Mouse (Mus musculus) heart, embryonic 14.5 days (tissue): ENCODE results near the gene Tas2r143. TPM values are rescaled to one million over a fixed set of nuclear protein-coding genes. Genes with fewer than 3 reads are reported as not detected.
A peak's percentile ranks its signal among the peaks of the same experiment; 100 is the strongest.

Source experiments
- ATAC-seq: fragments of 200-750 bp; cut with Nextera tagmentation; 2 replicates; pipeline ENCODE4 v1.8.0; 2017; ENCODE audit warnings: low read depth, moderate TSS enrichment; ENCODE audit not compliant: insufficient number of reproducible peaks, insufficient read depth, low FRiP score
- H3K27ac ChIP-seq, 2 experiments: fragments of 200-500 bp in 1 of 2; fragments of 300-500 bp in 1 of 2; sonication (generic) in 1 of 2; replicated peaks in 1 of 2; 2 replicates each; pipeline ENCODE4 v1.5.1; 2012 to 2014; ENCODE audit warnings: low read depth in 2 of 2, low read length in 2 of 2, control low read depth in 1 of 2, mild to moderate bottlenecking in 1 of 2, mixed read lengths in 1 of 2; ENCODE audit not compliant: control insufficient read depth in 1 of 2, insufficient read depth in 1 of 2
- H3K27me3 ChIP-seq: fragments of 300-500 bp; sonication (generic); 2 replicates; pipeline ENCODE4 v1.6.1; 2014; ENCODE audit warnings: mild to moderate bottlenecking, low read length, control low read depth; ENCODE audit not compliant: control insufficient read depth, insufficient read depth
- H3K36me3 ChIP-seq: fragments of 300-500 bp; sonication (generic); 2 replicates; pipeline ENCODE4 v1.6.1; 2014; ENCODE audit warnings: mild to moderate bottlenecking, control low read depth, low read length, mixed read lengths; ENCODE audit not compliant: control insufficient read depth, insufficient read depth
- H3K4me1 ChIP-seq, 2 experiments: fragments of 200-500 bp in 1 of 2; fragments of 300-500 bp in 1 of 2; sonication (generic) in 1 of 2; 2 replicates each; pipeline ENCODE4 v1.6.1; 2012 to 2014; ENCODE audit warnings: low read length in 2 of 2, control low read depth in 1 of 2, mixed read lengths in 1 of 2; ENCODE audit not compliant: control insufficient read depth in 2 of 2, insufficient read depth in 2 of 2
- H3K4me2 ChIP-seq: fragments of 300-500 bp; sonication (generic); 2 replicates; pipeline ENCODE4 v1.6.1; 2014; ENCODE audit warnings: mild to moderate bottlenecking, low read length
- H3K4me3 ChIP-seq, 2 experiments: fragments of 200-500 bp in 1 of 2; fragments of 300-500 bp in 1 of 2; sonication (generic) in 1 of 2; 2 replicates each; pipeline ENCODE4 v1.5.1; 2012 to 2014; ENCODE audit warnings: low read length in 2 of 2, mild to moderate bottlenecking in 2 of 2, control low read depth in 1 of 2, low read depth in 1 of 2, moderate library complexity in 1 of 2; ENCODE audit not compliant: control insufficient read depth in 1 of 2, insufficient read depth in 1 of 2
- H3K9ac ChIP-seq: fragments of 300-500 bp; sonication (generic); 2 replicates; pipeline ENCODE4 v1.6.1; 2014; ENCODE audit warnings: mild to moderate bottlenecking, low read length
- H3K9me3 ChIP-seq: fragments of 300-500 bp; sonication (generic); 2 replicates; pipeline ENCODE4 v1.6.1; 2016; ENCODE audit warnings: low read length, control low read depth; ENCODE audit not compliant: control insufficient read depth
- WGBS: fragments of 180-500 bp; shearing (Covaris S2); extraction: QIAGEN DNeasy Blood & Tissue Kit; methylation state at CpG from one replicate; pipeline ENCODE4 v1.1.7; 2014; 5-methylcytosine and 5-hydroxymethylcytosine counted together
- polyA plus RNA-seq: library from polyadenylated mRNA; unstranded; fragments of >200 nt; fragmentation: Nextera tagmentation; extraction: Ambion mirVana; gene quantifications from 2 replicates; pipeline ENCODE4 v1.2.1, GENCODE M21; 2014

Tas2r143 gene
- polyA plus RNA-seq, 1 experiment from 2014 or later: not detected

- 35% methylated on average over 9 of the region's 9 CpGs for WGBS
- H3K9ac ChIP-seq: 0 out of 2 replicates have a peak overlapping the region, but pooled peaks have one; percentile 16
- H3K4me2 ChIP-seq: no peak overlapping the region
- H3K27ac ChIP-seq: peak overlapping the region; percentile 79 to 82
- no peaks in the 10 kb centered on the region for H3K9me3 ChIP-seq
- ATAC-seq: peak; percentile 61; the same call in 1 of the 2 replicates
- no peak overlapping the region for H3K4me3 ChIP-seq
- no peaks in the 10 kb centered on the region for H3K27me3 ChIP-seq
- H3K36me3 ChIP-seq: no peaks in the 10 kb centered on the region
- peaks cover 4 to 19% of the 10 kb centered on the region in 2 experiments for H3K4me1 ChIP-seq
Observed at GRCm38 (mm10) chr6:42381916-42382381, 18.1 kb upstream of the Tas2r143 start.

GRCm38 (mm10) chr6:42383360-42383759 is 16.7 kb upstream of the Tas2r143 start:
- H3K27ac ChIP-seq: 0 out of 4 replicates have a peak overlapping the region, but pooled peaks of 1 of the 2 experiments have one; percentile 3
- H3K4me3 ChIP-seq: no peak overlapping the region
- H3K4me2 ChIP-seq: no peak overlapping the region
- 88% methylated on average over 5 of the region's 5 CpGs for WGBS
- ATAC-seq: no peak
- no peaks in the 10 kb centered on the region for H3K27me3 ChIP-seq
- no peak overlapping the region for H3K9ac ChIP-seq
- peaks cover 4 to 19% of the 10 kb centered on the region in 2 experiments for H3K4me1 ChIP-seq
- H3K36me3 ChIP-seq: no peaks in the 10 kb centered on the region
- no peaks in the 10 kb centered on the region for H3K9me3 ChIP-seq

- no peaks in the 10 kb centered on the region for H3K9me3 ChIP-seq
- H3K9ac ChIP-seq: no peak overlapping the region
- H3K27me3 ChIP-seq: no peaks in the 10 kb centered on the region
- no peak overlapping the region for H3K27ac ChIP-seq
- no peaks in the 10 kb centered on the region for H3K36me3 ChIP-seq
- no peak overlapping the region for H3K4me2 ChIP-seq
- H3K4me1 ChIP-seq: peaks cover 4 to 24% of the 10 kb centered on the region in 2 experiments
- no peak overlapping the region for H3K4me3 ChIP-seq
- ATAC-seq: no peak
- 70% methylated on average over 4 of the region's 4 CpGs for WGBS
Observed at GRCm38 (mm10) chr6:42385635-42386034, 14.4 kb upstream of the Tas2r143 start.

- Histone ChIP-seq H3K36me3 (no peaks in the 10 kb centered on the region), H3K27me3 (no peaks in the 10 kb centered on the region), H3K4me2 (no peak overlapping the region), H3K4me1 (peaks cover 9 to 18% of the 10 kb centered on the region in 2 experiments), H3K9me3 (no peaks in the 10 kb centered on the region), H3K4me3 (no peak overlapping the region), H3K27ac (peak overlapping the region; percentile 1 to 6; a peak in 1 of 4 replicates), H3K9ac (no peak overlapping the region)
- ATAC-seq: peak; percentile 31; the same call in 1 of the 2 replicates
- WGBS: 27% methylated on average over 2 of the region's 2 CpGs
Observed at GRCm38 (mm10) chr6:42391796-42392330, 8.2 kb upstream of the Tas2r143 start.

- no peak overlapping the region for H3K4me3 ChIP-seq
- H3K36me3 ChIP-seq: no peaks in the 10 kb centered on the region
- H3K9me3 ChIP-seq: no peaks in the 10 kb centered on the region
- no peak overlapping the region for H3K4me2 ChIP-seq
- peaks cover 10 to 16% of the 10 kb centered on the region in 2 experiments for H3K4me1 ChIP-seq
- WGBS: 48% methylated on average over 9 of the region's 9 CpGs
- H3K27me3 ChIP-seq: no peaks in the 10 kb centered on the region
- H3K9ac ChIP-seq: no peak overlapping the region
- ATAC-seq: peak; percentile 69
- H3K27ac ChIP-seq: peak overlapping the region; percentile 57 to 59; a peak in 3 of 4 replicates
Observed at GRCm38 (mm10) chr6:42395960-42396809, 3.9 kb upstream of the Tas2r143 start.

- no peak overlapping the region for H3K9ac ChIP-seq
- no peaks in the 10 kb centered on the region for H3K9me3 ChIP-seq
- H3K4me3 ChIP-seq: no peak overlapping the region
- peak overlapping the region; percentile 5 to 57; a peak in 2 of 4 replicates for H3K27ac ChIP-seq
- H3K36me3 ChIP-seq: no peaks in the 10 kb centered on the region
- WGBS: 63% methylated on average over 3 of the region's 3 CpGs
- no peaks in the 10 kb centered on the region for H3K27me3 ChIP-seq
- ATAC-seq: no peak
- H3K4me1 ChIP-seq: peaks cover 8 to 9% of the 10 kb centered on the region in 2 experiments; a peak in 3 of 4 replicates
- no peak overlapping the region for H3K4me2 ChIP-seq
Observed at GRCm38 (mm10) chr6:42397041-42397657, 2.9 kb upstream of the Tas2r143 start.

- ATAC-seq: no peak
- Histone ChIP-seq H3K9ac (no peak overlapping the region), H3K9me3 (no peaks in the 10 kb centered on the region), H3K27me3 (no peaks in the 10 kb centered on the region), H3K36me3 (no peaks in the 10 kb centered on the region), H3K4me3 (no peak overlapping the region), H3K4me1 (peaks cover 8 to 9% of the 10 kb centered on the region in 2 experiments; a peak in 3 of 4 replicates), H3K4me2 (no peak overlapping the region), H3K27ac (no peak overlapping the region)
- 93% methylated on average over 3 of the region's 3 CpGs for WGBS
Observed at GRCm38 (mm10) chr6:42398285-42398684, 1.8 kb upstream of the Tas2r143 start.
